Mouse (Mus musculus) cerebellum, adult 8-10 months (tissue): Measurements from ENCODE around the gene Fbxo47.

ENCODE experiments used
- DNase-seq: peaks from one replicate; pipeline ENCODE4 v3.0.0; 2022

The Fbxo47 gene

GRCm38 (mm10) chr11:97883918-97884600 is at the start of gene Fbxo47:
Gene Fbxo47, minus strand, starts transcription at chr11:97884154.
- DNase-seq, result peak; percentile 97

GRCm38 (mm10) chr11:97933553-97933952 is 49.6 kb upstream of the Fbxo47 start:
- no peak for DNase-seq

- DNase-seq, result no peak
These were observed 45.0 kb upstream of the Fbxo47 start for GRCm38 (mm10) chr11:97928905-97929304.

- DNase-seq, result no peak
These were observed 40.3 kb upstream of the Fbxo47 start for GRCm38 (mm10) chr11:97924217-97924616.

GRCm38 (mm10) chr11:97923639-97924038 is 39.7 kb upstream of the Fbxo47 start:
- no peak for DNase-seq

- no peak for DNase-seq
These were observed 32.1 kb upstream of the Fbxo47 start for GRCm38 (mm10) chr11:97915974-97916503.

GRCm38 (mm10) chr11:97915471-97915870 is 31.5 kb upstream of the Fbxo47 start:
- no peak for DNase-seq

GRCm38 (mm10) chr11:97913111-97913510 is 29.2 kb upstream of the Fbxo47 start:
- no peak for DNase-seq

GRCm38 (mm10) chr11:97908634-97909348 is 24.8 kb upstream of the Fbxo47 start:
- DNase-seq, result no peak

- DNase-seq, result no peak
These were observed 24.0 kb upstream of the Fbxo47 start for GRCm38 (mm10) chr11:97907935-97908334.

GRCm38 (mm10) chr11:97906905-97907304 is 23.0 kb upstream of the Fbxo47 start:
- DNase-seq, result no peak

GRCm38 (mm10) chr11:97905941-97906340 is 22.0 kb upstream of the Fbxo47 start:
- DNase-seq, result no peak

- DNase-seq, result no peak
These were observed 21.6 kb upstream of the Fbxo47 start for GRCm38 (mm10) chr11:97905540-97905939.

- DNase-seq, result no peak
These were observed 20.8 kb upstream of the Fbxo47 start for GRCm38 (mm10) chr11:97904801-97905200.

GRCm38 (mm10) chr11:97901806-97902205 is 17.9 kb upstream of the Fbxo47 start:
- no peak for DNase-seq

GRCm38 (mm10) chr11:97899822-97900221 is 15.9 kb upstream of the Fbxo47 start:
- DNase-seq, result peak; percentile 92

GRCm38 (mm10) chr11:97897568-97898185 is 13.7 kb upstream of the Fbxo47 start:
- DNase-seq, result no peak

- DNase-seq, result no peak
These were observed 12.7 kb upstream of the Fbxo47 start for GRCm38 (mm10) chr11:97896655-97897054.

- no peak for DNase-seq
These were observed 7.9 kb upstream of the Fbxo47 start for GRCm38 (mm10) chr11:97891821-97892220.

GRCm38 (mm10) chr11:97885296-97885915 is 1.5 kb upstream of the Fbxo47 start:
- DNase-seq, result no peak

- no peak for DNase-seq
These were observed 739 bp upstream of the Fbxo47 start for GRCm38 (mm10) chr11:97884601-97885185.

GRCm38 (mm10) chr11:97883542-97883917 is 424 bp downstream of the Fbxo47 start:
- DNase-seq, result peak; percentile 72

- no peak for DNase-seq
These were observed 3.6 kb downstream of the Fbxo47 start for GRCm38 (mm10) chr11:97880362-97880761.
